Mouse (Mus musculus): Measurements from ENCODE around the gene Col6a4. TPM values are rescaled to one million over a fixed set of nuclear protein-coding genes. Genes with fewer than 3 reads are reported as not detected.

Col6a4 gene
- polyA plus RNA-seq, 1 experiment from 2014 or later: 1.2 TPM

DNA sequence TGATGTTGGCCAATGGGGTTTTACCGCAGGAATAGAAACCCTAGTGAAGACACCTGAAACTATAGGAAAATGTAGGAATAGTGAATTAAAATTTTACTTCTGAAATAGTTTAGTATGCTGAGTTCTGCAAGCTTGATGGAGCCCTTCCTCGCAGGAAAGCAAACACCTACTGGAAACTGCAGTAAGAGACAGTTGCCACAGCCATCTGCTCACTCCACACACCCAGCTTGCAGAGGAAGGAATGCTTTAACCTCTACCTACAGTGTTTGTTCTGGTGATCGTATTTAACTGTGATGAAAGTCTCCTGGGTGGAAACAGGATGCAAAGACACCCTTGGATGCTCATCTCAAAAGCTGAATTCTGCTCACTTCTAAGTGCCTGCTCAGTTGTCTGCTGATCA lies 149.0 kb downstream of the Col6a4 start:
- 72% methylated on average over 3 of the region's 3 CpGs for WGBS
- H3K9me3 ChIP-seq (replicated peaks): no peaks in the 10 kb centered on the region
- no peak overlapping the region for H3K4me3 ChIP-seq (replicated peaks)

More for the DNA sequence above, 149.0 kb downstream of the Col6a4 start:
- H3K4me2 ChIP-seq: no peak overlapping the region
- H3K27ac ChIP-seq (replicated peaks): no peak overlapping the region
- H3K9ac ChIP-seq (replicated peaks): no peak overlapping the region
- H3K27me3 ChIP-seq (replicated peaks): no peaks in the 10 kb centered on the region
- no peak for ATAC-seq (ENCODE audit: low FRiP score)
- H3K4me1 ChIP-seq: no peaks in the 10 kb centered on the region
- no peaks in the 10 kb centered on the region for H3K36me3 ChIP-seq

Other genes with a start within 250 kb of the Col6a4 start
- gene Col6a5, start 136.1 kb downstream of the Col6a4 start, polyA plus RNA-seq (2015; fragmentation: Nextera tagmentation; extraction: Ambion mirVana): 0.04 and 0.17 TPM in 2 replicates
- gene Glyctk, start 61.4 kb upstream of the Col6a4 start, polyA plus RNA-seq (2015; fragmentation: Nextera tagmentation; extraction: Ambion mirVana): 2.3 and 2.7 TPM in 2 replicates
- gene Wdr82, start 74.1 kb upstream of the Col6a4 start, polyA plus RNA-seq (2015; fragmentation: Nextera tagmentation; extraction: Ambion mirVana): 28.6 and 32.1 TPM in 2 replicates
- gene Ppm1m, start 103.0 kb upstream of the Col6a4 start, polyA plus RNA-seq (2015; fragmentation: Nextera tagmentation; extraction: Ambion mirVana): 16.9 and 20.5 TPM in 2 replicates
- gene Twf2, start 106.3 kb upstream of the Col6a4 start, polyA plus RNA-seq (2015; fragmentation: Nextera tagmentation; extraction: Ambion mirVana): 48.1 and 58.2 TPM in 2 replicates
- 0.05 TPM in 1 of 2 replicates, not detected in the other for gene Tlr9, start 125.8 kb upstream of the Col6a4 start, polyA plus RNA-seq (2015; fragmentation: Nextera tagmentation; extraction: Ambion mirVana)
- gene Alas1, start 151.9 kb upstream of the Col6a4 start, polyA plus RNA-seq (2015; fragmentation: Nextera tagmentation; extraction: Ambion mirVana): 105 and 107 TPM in 2 replicates
- gene Poc1a, start 184.3 kb upstream of the Col6a4 start, polyA plus RNA-seq (2015; fragmentation: Nextera tagmentation; extraction: Ambion mirVana): 7.0 and 13.3 TPM in 2 replicates